Mouse (Mus musculus): ENCODE measurements around the gene Son. TPM values are rescaled to one million over a fixed set of nuclear protein-coding genes. Genes with fewer than 3 reads are reported as not detected.
"Not testable (repeated sequence)": the region's sequence is repeated elsewhere in the genome, so short reads cannot be mapped to it uniquely, and the experiment has no call there.

Gene Son
- polyA plus RNA-seq, 1 experiment from 2014 or later, result 149 TPM

GRCm38 (mm10) chr16:91639161-91639560 is 8.1 kb upstream of the Son start:
- Histone ChIP-seq H3K9ac (no peak overlapping the region), H3K4me3 (ENCODE audit: low read depth, low read length) (no peak overlapping the region), H3K4me1 (ENCODE audit: insufficient read depth) (no peaks in the 10 kb centered on the region), H3K27me3 (ENCODE audit: insufficient read depth, low read length) (no peaks in the 10 kb centered on the region), H3K27ac (ENCODE audit: low read depth) (no peak overlapping the region), H3K9me3 (ENCODE audit: low read depth, low read length) (no peaks in the 10 kb centered on the region), H3K4me2 (no peak overlapping the region), H3K36me3 (ENCODE audit: insufficient read depth) (peaks cover 79% of the 10 kb centered on the region)
- TF ChIP-seq CTCF (IDR thresholded peaks at IDR 0.05; ENCODE audit: low read depth), result no peak
- DNase-seq, result no peak
- WGBS, result 88% methylated on average over 5 of the region's 5 CpGs
- no peak for ATAC-seq (ENCODE audit: insufficient read depth)

- H3K4me1 ChIP-seq (ENCODE audit: insufficient read depth), result no peaks in the 10 kb centered on the region
- H3K9ac ChIP-seq, result no peak overlapping the region
- TF ChIP-seq CTCF (IDR thresholded peaks at IDR 0.05; ENCODE audit: low read depth), result no peak
- no peak overlapping the region for H3K4me3 ChIP-seq (ENCODE audit: low read depth, low read length)
- peaks cover 79% of the 10 kb centered on the region for H3K36me3 ChIP-seq (ENCODE audit: insufficient read depth)
- no peak overlapping the region for H3K27ac ChIP-seq (ENCODE audit: low read depth)
- no peak for ATAC-seq (ENCODE audit: insufficient read depth)
- H3K27me3 ChIP-seq (ENCODE audit: insufficient read depth, low read length), result no peaks in the 10 kb centered on the region
- H3K9me3 ChIP-seq (ENCODE audit: low read depth, low read length), result no peaks in the 10 kb centered on the region
- 96% methylated on average over 2 of the region's 2 CpGs for WGBS
- H3K4me2 ChIP-seq, result no peak overlapping the region
- DNase-seq, result no peak
Measured at GRCm38 (mm10) chr16:91639636-91640035, 7.7 kb upstream of the Son start.

GRCm38 (mm10) chr16:91640171-91640570 is 7.1 kb upstream of the Son start:
- H3K4me1 ChIP-seq (ENCODE audit: insufficient read depth), result no peaks in the 10 kb centered on the region
- ATAC-seq (ENCODE audit: insufficient read depth) (no peak), DNase-seq (no peak)
- no peak overlapping the region for H3K9ac ChIP-seq
- no peak for TF ChIP-seq CTCF (IDR thresholded peaks at IDR 0.05; ENCODE audit: low read depth)
- peaks cover 75% of the 10 kb centered on the region for H3K36me3 ChIP-seq (ENCODE audit: insufficient read depth)
- H3K9me3 ChIP-seq (ENCODE audit: low read depth, low read length), result no peaks in the 10 kb centered on the region
- no peaks in the 10 kb centered on the region for H3K27me3 ChIP-seq (ENCODE audit: insufficient read depth, low read length)
- no peak overlapping the region for H3K4me3 ChIP-seq (ENCODE audit: low read depth, low read length)
- H3K4me2 ChIP-seq, result no peak overlapping the region
- H3K27ac ChIP-seq (ENCODE audit: low read depth), result no peak overlapping the region
- WGBS, result 91% methylated on average over 8 of the region's 8 CpGs

GRCm38 (mm10) chr16:91644901-91645300 is 2.4 kb upstream of the Son start:
- no peak overlapping the region for H3K9ac ChIP-seq
- TF ChIP-seq CTCF (IDR thresholded peaks at IDR 0.05; ENCODE audit: low read depth), result no peak
- no peak overlapping the region for H3K27ac ChIP-seq (ENCODE audit: low read depth)
- no peaks in the 10 kb centered on the region for H3K9me3 ChIP-seq (ENCODE audit: low read depth, low read length)
- no peak overlapping the region for H3K4me3 ChIP-seq (ENCODE audit: low read depth, low read length)
- ATAC-seq (ENCODE audit: insufficient read depth) (no peak), DNase-seq (no peak)
- no peaks in the 10 kb centered on the region for H3K27me3 ChIP-seq (ENCODE audit: insufficient read depth, low read length)
- H3K4me2 ChIP-seq, result no peak overlapping the region
- H3K4me1 ChIP-seq (ENCODE audit: insufficient read depth), result no peaks in the 10 kb centered on the region
- peaks cover 28% of the 10 kb centered on the region for H3K36me3 ChIP-seq (ENCODE audit: insufficient read depth)
- 81% methylated on average over 2 of the region's 2 CpGs for WGBS

- WGBS, result no CpG with 5 or more reads among the region's 2 CpGs
- peak overlapping the region; percentile 100; the same call in 1 of the 2 replicates for H3K4me2 ChIP-seq
- 0 out of 2 replicates have a peak overlapping the region, but pooled peaks have one; percentile 83 for H3K4me3 ChIP-seq (ENCODE audit: low read depth, low read length)
- H3K9me3 ChIP-seq (ENCODE audit: low read depth, low read length); H3K9ac ChIP-seq; ATAC-seq (ENCODE audit: insufficient read depth); H3K4me1 ChIP-seq (ENCODE audit: insufficient read depth); H3K27me3 ChIP-seq (ENCODE audit: insufficient read depth, low read length); DNase-seq; H3K27ac ChIP-seq (ENCODE audit: low read depth): not testable (repeated sequence)
- peaks cover 23% of the 10 kb centered on the region for H3K36me3 ChIP-seq (ENCODE audit: insufficient read depth)
Measured at GRCm38 (mm10) chr16:91645420-91645819, 1.9 kb upstream of the Son start.

- DNase-seq, result peak; percentile 55
- WGBS, result 1% methylated on average over 11 of the region's 11 CpGs
- TF ChIP-seq CTCF (IDR thresholded peaks at IDR 0.05; ENCODE audit: low read depth), result no peak
- Histone ChIP-seq H3K27ac (ENCODE audit: low read depth) (peak overlapping the region; percentile 99; the same call in 1 of the 2 replicates), H3K9ac (peak overlapping the region; percentile 93), H3K36me3 (ENCODE audit: insufficient read depth) (peaks cover 22% of the 10 kb centered on the region), H3K27me3 (ENCODE audit: insufficient read depth, low read length) (no peaks in the 10 kb centered on the region), H3K9me3 (ENCODE audit: low read depth, low read length) (no peaks in the 10 kb centered on the region), H3K4me3 (ENCODE audit: low read depth, low read length) (peak overlapping the region; percentile 83), H3K4me1 (ENCODE audit: insufficient read depth) (no peaks in the 10 kb centered on the region), H3K4me2 (peak overlapping the region; percentile 100)
- ATAC-seq (ENCODE audit: insufficient read depth), result no peak
Measured at GRCm38 (mm10) chr16:91645995-91646602, 1.2 kb upstream of the Son start.

GRCm38 (mm10) chr16:91646681-91647419 is 456 bp upstream of the Son start, which contains the start of gene Gart:
Gene Gart, minus strand, starts transcription at chr16:91646952.
- Histone ChIP-seq H3K36me3 (ENCODE audit: insufficient read depth) (peaks cover 22% of the 10 kb centered on the region), H3K27me3 (ENCODE audit: insufficient read depth, low read length) (no peaks in the 10 kb centered on the region), H3K27ac (ENCODE audit: low read depth) (peak within 1 kb of the TSS; percentile 99), H3K9me3 (ENCODE audit: low read depth, low read length) (no peaks in the 10 kb centered on the region), H3K9ac (peak within 1 kb of the TSS; percentile 93), H3K4me1 (ENCODE audit: insufficient read depth) (no peaks in the 10 kb centered on the region), H3K4me3 (ENCODE audit: low read depth, low read length) (peak within 1 kb of the TSS; percentile 83), H3K4me2 (peak within 1 kb of the TSS; percentile 100)
- WGBS, result under 1% methylated on average over 59 of the region's 59 CpGs
- DNase-seq (peak; percentile 97), ATAC-seq (ENCODE audit: insufficient read depth) (peak; percentile 93)
- TF ChIP-seq CTCF (IDR thresholded peaks at IDR 0.05; ENCODE audit: low read depth), result no peak

Data from lung, embryonic 14.5 days (tissue).